ENCODE assay signal across 15 mouse cellular contexts in genomic region chr5:112301694-112302093, GRCm38 (mm10). TPM values are rescaled to one million over a fixed set of nuclear protein-coding genes. Genes with fewer than 3 reads are reported as not detected.
DNase-seq lines count a peak whose midpoint lies in the region; ATAC-seq and TF ChIP-seq lines count a peak whose summit lies in the region.
"Had no signal": no experiment of that assay in that cellular context is flagged by ENCODE, and none has a peak within 500 bp of the region (broad histone marks: within the 10 kb centered on the region; RNA-seq: fewer than 3 reads in every experiment).

No protein-coding gene starts in this region.

- H3K27ac ChIP-seq in kidney, postnatal 0 days = no peak overlapping the region
- no peak overlapping the region for H3K27ac ChIP-seq in kidney, embryonic 15.5 days
- no peak overlapping the region; the same call in 1 of the 2 replicates for H3K27ac ChIP-seq in liver, embryonic 14.5 days
- H3K27ac ChIP-seq in hindbrain, embryonic 14.5 days = no peak overlapping the region
- H3K27ac ChIP-seq: heart, embryonic 15.5 days; macrophage had no signal

- 82% methylated on average over 4 of the region's 4 CpGs for WGBS in kidney, postnatal 0 days
- 88% methylated on average over 4 of the region's 4 CpGs for WGBS in kidney, embryonic 15.5 days
- 63% methylated on average over 4 of the region's 4 CpGs for WGBS in liver, embryonic 14.5 days (ENCODE audit: insufficient replicate concordance)
- WGBS in hindbrain, embryonic 14.5 days = 86% methylated on average over 4 of the region's 4 CpGs

- no peak for TF ChIP-seq EP300 in liver, embryonic 14.5 days (IDR thresholded peaks at IDR 0.05; ENCODE audit: low read depth)

- 0 out of 2 replicates have a peak, but pooled peaks cover 3% of the 10 kb centered on the region for H3K36me3 ChIP-seq in kidney, postnatal 0 days (ENCODE audit: insufficient read depth, low read length)
- H3K36me3 ChIP-seq in kidney, embryonic 15.5 days = peaks cover 23% of the 10 kb centered on the region
- H3K36me3 ChIP-seq in liver, embryonic 14.5 days (replicated peaks; ENCODE audit: control insufficient read depth, insufficient read depth, low read depth) = no peaks in the 10 kb centered on the region
- no peaks in the 10 kb centered on the region for H3K36me3 ChIP-seq in hindbrain, embryonic 14.5 days (replicated peaks; ENCODE audit: control insufficient read depth, insufficient read depth)
- H3K36me3 ChIP-seq: heart, embryonic 15.5 days had no signal

- no peaks in the 10 kb centered on the region for H3K27me3 ChIP-seq in kidney, postnatal 0 days (ENCODE audit: insufficient read depth, low read length)
- no peaks in the 10 kb centered on the region for H3K27me3 ChIP-seq in kidney, embryonic 15.5 days
- no peaks in the 10 kb centered on the region for H3K27me3 ChIP-seq in liver, embryonic 14.5 days (ENCODE audit: control insufficient read depth, insufficient read depth, low read length)
- H3K27me3 ChIP-seq in hindbrain, embryonic 14.5 days (ENCODE audit: control insufficient read depth, insufficient read depth, low read length) = no peaks in the 10 kb centered on the region
- H3K27me3 ChIP-seq: heart, embryonic 15.5 days had no signal

- H3K4me2 ChIP-seq in kidney, postnatal 0 days (ENCODE audit: low read length) = no peak overlapping the region
- no peak overlapping the region for H3K4me2 ChIP-seq in kidney, embryonic 15.5 days
- no peak overlapping the region for H3K4me2 ChIP-seq in liver, embryonic 14.5 days (ENCODE audit: low read depth)
- H3K4me2 ChIP-seq in hindbrain, embryonic 14.5 days (replicated peaks) = no peak overlapping the region
- H3K4me2 ChIP-seq: heart, embryonic 15.5 days had no signal

- no peaks in the 10 kb centered on the region; the same call in 1 of the 2 replicates for H3K4me1 ChIP-seq in kidney, postnatal 0 days (replicated peaks; ENCODE audit: insufficient read depth, low read length)
- peaks cover 26% of the 10 kb centered on the region for H3K4me1 ChIP-seq in kidney, embryonic 15.5 days
- peaks cover 7 to 36% of the 10 kb centered on the region in 2 experiments for H3K4me1 ChIP-seq in liver, embryonic 14.5 days (replicated peaks; ENCODE audit: control insufficient read depth in 2 of 2, insufficient read depth in 2 of 2, low read length in 1 of 2)
- 0 out of 2 replicates have a peak, but pooled peaks cover 2% of the 10 kb centered on the region for H3K4me1 ChIP-seq in hindbrain, embryonic 14.5 days (replicated peaks; ENCODE audit: control insufficient read depth, insufficient read depth, low read length)

- no peak for ATAC-seq in kidney, postnatal 0 days (replicated peaks; ENCODE audit: low FRiP score, low read depth)
- no peak for ATAC-seq in kidney, embryonic 15.5 days (replicated peaks; ENCODE audit: low FRiP score)
- ATAC-seq in liver, embryonic 14.5 days (ENCODE audit: insufficient read depth) = no peak
- ATAC-seq in hindbrain, embryonic 14.5 days (ENCODE audit: low FRiP score) = no peak

- H3K9ac ChIP-seq in kidney, postnatal 0 days (ENCODE audit: low read depth, low read length) = no peak overlapping the region
- no peak overlapping the region for H3K9ac ChIP-seq in kidney, embryonic 15.5 days
- H3K9ac ChIP-seq in liver, embryonic 14.5 days (replicated peaks) = no peak overlapping the region
- H3K9ac ChIP-seq in hindbrain, embryonic 14.5 days = no peak overlapping the region
- H3K9ac ChIP-seq: heart, embryonic 15.5 days had no signal

- peak; percentile 28; the same call in 1 of the 2 replicates for TF ChIP-seq CTCF in kidney, postnatal 0 days (IDR thresholded peaks at IDR 0.05; ENCODE audit: low read depth)
- TF ChIP-seq CTCF in liver, embryonic 14.5 days (IDR thresholded peaks at IDR 0.05; ENCODE audit: low read depth) = peak; percentile 34; the same call in 1 of the 2 replicates

- no peak overlapping the region for H3K4me3 ChIP-seq in kidney, postnatal 0 days (replicated peaks; ENCODE audit: low read depth, low read length)
- no peak overlapping the region for H3K4me3 ChIP-seq in kidney, embryonic 15.5 days (replicated peaks)
- H3K4me3 ChIP-seq in liver, embryonic 14.5 days (ENCODE audit: insufficient read depth in 1 of 2, low read depth in 2 of 2, low read length in 2 of 2) = no peak overlapping the region
- no peak overlapping the region for H3K4me3 ChIP-seq in hindbrain, embryonic 14.5 days (replicated peaks; ENCODE audit: low read length)
- H3K4me3 ChIP-seq: heart, embryonic 15.5 days had no signal

- DNase-seq in kidney, postnatal 0 days (ENCODE audit: low spot score) = no peak
- peak; percentile 85 for DNase-seq in 416B (ENCODE audit: low read depth)
- peak; percentile 68 for DNase-seq in T-cell, adult 2 months (ENCODE audit: low spot score)
- no peak for DNase-seq in liver, embryonic 14.5 days (ENCODE audit: low read depth in 3 of 3, low spot score in 3 of 3)
- no peak for DNase-seq in hindbrain, embryonic 14.5 days (ENCODE audit: low spot score)
- no peak for DNase-seq in testis, postnatal 14 days (ENCODE audit: low spot score)
- DNase-seq in kidney, postnatal 10 days = no peak
- DNase-seq: cerebellum, adult 11 months; gastrocnemius, postnatal 10 days; kidney, adult 11 months; left cerebral cortex, postnatal 4 days had no signal

- H3K9me3 ChIP-seq in kidney, postnatal 0 days (replicated peaks; ENCODE audit: low read length) = no peaks in the 10 kb centered on the region
- no peaks in the 10 kb centered on the region for H3K9me3 ChIP-seq in kidney, embryonic 15.5 days (replicated peaks)
- H3K9me3 ChIP-seq in liver, embryonic 14.5 days (ENCODE audit: control insufficient read depth, low read length) = no peaks in the 10 kb centered on the region
- no peaks in the 10 kb centered on the region for H3K9me3 ChIP-seq in hindbrain, embryonic 14.5 days (ENCODE audit: control insufficient read depth, low read length)
- H3K9me3 ChIP-seq: heart, embryonic 15.5 days had no signal

RNA-seq across cellular contexts. Expression of gene Tfip11, which starts 24.5 kb away (rescaled TPM):
- 19.8 and 23.5 TPM in 2 replicates for polyA plus RNA-seq in kidney, postnatal 0 days (2015; fragmentation: Nextera tagmentation; extraction: Ambion mirVana)
- 30.5 and 33.8 TPM in 2 replicates for polyA plus RNA-seq in kidney, embryonic 15.5 days (2015; fragmentation: Nextera tagmentation; extraction: Ambion mirVana)
- 10.7 and 11.6 TPM in 2 replicates for polyA plus RNA-seq in liver, embryonic 14.5 days (2012; rRNA removed)
- polyA plus RNA-seq in liver, embryonic 14.5 days (2014; fragmentation: Nextera tagmentation; extraction: Ambion mirVana) = 8.0 and 9.2 TPM in 2 replicates
- polyA plus RNA-seq in hindbrain, embryonic 14.5 days (2014; fragmentation: Nextera tagmentation; extraction: Ambion mirVana) = 24.9 and 26.4 TPM in 2 replicates

RNA-seq across cellular contexts. Expression of gene Tpst2, which starts 25.2 kb away (rescaled TPM):
- 63.8 and 65.5 TPM in 2 replicates for polyA plus RNA-seq in kidney, postnatal 0 days (2015; fragmentation: Nextera tagmentation; extraction: Ambion mirVana)
- polyA plus RNA-seq in kidney, embryonic 15.5 days (2015; fragmentation: Nextera tagmentation; extraction: Ambion mirVana) = 53.4 and 60.0 TPM in 2 replicates
- polyA plus RNA-seq in liver, embryonic 14.5 days (2012; rRNA removed) = 16.2 and 17.2 TPM in 2 replicates
- 30.7 and 30.9 TPM in 2 replicates for polyA plus RNA-seq in liver, embryonic 14.5 days (2014; fragmentation: Nextera tagmentation; extraction: Ambion mirVana)
- polyA plus RNA-seq in hindbrain, embryonic 14.5 days (2014; fragmentation: Nextera tagmentation; extraction: Ambion mirVana) = 29.0 and 30.4 TPM in 2 replicates

RNA-seq across cellular contexts. Expression of gene Srrd, which starts 41.1 kb away (rescaled TPM):
- 26.3 and 30.0 TPM in 2 replicates for polyA plus RNA-seq in kidney, postnatal 0 days (2015; fragmentation: Nextera tagmentation; extraction: Ambion mirVana)
- polyA plus RNA-seq in kidney, embryonic 15.5 days (2015; fragmentation: Nextera tagmentation; extraction: Ambion mirVana) = 38.5 and 44.8 TPM in 2 replicates
- polyA plus RNA-seq in liver, embryonic 14.5 days (2012; rRNA removed) = 15.7 and 16.0 TPM in 2 replicates
- 13.3 and 15.3 TPM in 2 replicates for polyA plus RNA-seq in liver, embryonic 14.5 days (2014; fragmentation: Nextera tagmentation; extraction: Ambion mirVana)
- 60.4 and 62.5 TPM in 2 replicates for polyA plus RNA-seq in hindbrain, embryonic 14.5 days (2014; fragmentation: Nextera tagmentation; extraction: Ambion mirVana)

RNA-seq across cellular contexts. Expression of gene Hps4, which starts 41.2 kb away (rescaled TPM):
- polyA plus RNA-seq in kidney, postnatal 0 days (2015; fragmentation: Nextera tagmentation; extraction: Ambion mirVana) = 25.3 and 28.0 TPM in 2 replicates
- 33.4 and 39.1 TPM in 2 replicates for polyA plus RNA-seq in kidney, embryonic 15.5 days (2015; fragmentation: Nextera tagmentation; extraction: Ambion mirVana)
- polyA plus RNA-seq in liver, embryonic 14.5 days (2012; rRNA removed) = 10.1 and 10.6 TPM in 2 replicates
- 7.5 and 9.0 TPM in 2 replicates for polyA plus RNA-seq in liver, embryonic 14.5 days (2014; fragmentation: Nextera tagmentation; extraction: Ambion mirVana)
- polyA plus RNA-seq in hindbrain, embryonic 14.5 days (2014; fragmentation: Nextera tagmentation; extraction: Ambion mirVana) = 32.8 and 36.0 TPM in 2 replicates

RNA-seq across cellular contexts. Expression of gene Crybb1, which starts 46.1 kb away (rescaled TPM):
- polyA plus RNA-seq in kidney, postnatal 0 days (2015; fragmentation: Nextera tagmentation; extraction: Ambion mirVana) = 3.4 TPM in 2 replicates
- 2.1 and 2.4 TPM in 2 replicates for polyA plus RNA-seq in kidney, embryonic 15.5 days (2015; fragmentation: Nextera tagmentation; extraction: Ambion mirVana)
- not detected in 2 replicates for polyA plus RNA-seq in liver, embryonic 14.5 days (2012; rRNA removed)
- 0.24 TPM in 1 of 2 replicates, not detected in the other for polyA plus RNA-seq in liver, embryonic 14.5 days (2014; fragmentation: Nextera tagmentation; extraction: Ambion mirVana)
- polyA plus RNA-seq in hindbrain, embryonic 14.5 days (2014; fragmentation: Nextera tagmentation; extraction: Ambion mirVana) = 3.6 and 3.9 TPM in 2 replicates
- polyA plus RNA-seq: macrophage; urinary bladder, adult 2 months had no signal

Comparison
In these comparisons a context has a peak if more than half of its experiments do, and no peak if none do; other contexts are left out.
1. DNase-seq: peak in 416B (single experiment) and T-cell, adult 2 months (single experiment); none in kidney, postnatal 0 days (single experiment), liver, embryonic 14.5 days (0 of 3), hindbrain, embryonic 14.5 days (single experiment), testis, postnatal 14 days (single experiment) and kidney, postnatal 10 days (single experiment).